Mouse (Mus musculus): ENCODE results near the gene Ablim2. TPM values are rescaled to one million over a fixed set of nuclear protein-coding genes. Genes with fewer than 3 reads are reported as not detected.

The Ablim2 gene
- polyA plus RNA-seq, 3 experiments from 2014 or later: 1.8 to 2.1 (median 1.8) TPM

GRCm38 (mm10) chr5:35739536-35740278, 18.0 kb upstream of the Ablim2 start, which contains the start of gene Sh3tc1:
TSS of gene Sh3tc1 (minus strand) at chr5:35739987.
- ATAC-seq: no peak

- ATAC-seq: no peak
Measured at GRCm38 (mm10) chr5:35740716-35741115, 17.0 kb upstream of the Ablim2 start.

GRCm38 (mm10) chr5:35741225-35741820, 16.4 kb upstream of the Ablim2 start:
- ATAC-seq: no peak

GRCm38 (mm10) chr5:35743238-35743951, 14.3 kb upstream of the Ablim2 start:
- ATAC-seq: no peak

- ATAC-seq: no peak
Measured at GRCm38 (mm10) chr5:35743990-35744722, 13.5 kb upstream of the Ablim2 start.

- ATAC-seq: no peak
Measured at GRCm38 (mm10) chr5:35745406-35745805, 12.3 kb upstream of the Ablim2 start.

GRCm38 (mm10) chr5:35746910-35747309, 10.8 kb upstream of the Ablim2 start:
- no peak for ATAC-seq

GRCm38 (mm10) chr5:35749416-35749815, 8.3 kb upstream of the Ablim2 start:
- ATAC-seq: no peak

- ATAC-seq: no peak
Measured at GRCm38 (mm10) chr5:35750026-35750425, 7.7 kb upstream of the Ablim2 start.

GRCm38 (mm10) chr5:35751016-35751415, 6.7 kb upstream of the Ablim2 start:
- no peak for ATAC-seq

- ATAC-seq: no peak
Measured at GRCm38 (mm10) chr5:35755131-35755733, 2.4 kb upstream of the Ablim2 start.

- no peak for ATAC-seq
Measured at GRCm38 (mm10) chr5:35756020-35756419, 1.7 kb upstream of the Ablim2 start.

- peak; percentile 49 for ATAC-seq
Measured at GRCm38 (mm10) chr5:35756997-35757638, 562 bp upstream of the Ablim2 start.

- ATAC-seq: peak; percentile 16
Measured at GRCm38 (mm10) chr5:35758081-35759053, 687 bp downstream of the Ablim2 start.

GRCm38 (mm10) chr5:35761323-35761722, 3.6 kb downstream of the Ablim2 start:
- no peak for ATAC-seq

GRCm38 (mm10) chr5:35762388-35762787, 4.7 kb downstream of the Ablim2 start:
- ATAC-seq: no peak

- ATAC-seq: no peak
Measured at GRCm38 (mm10) chr5:35762850-35763249, 5.2 kb downstream of the Ablim2 start.

- ATAC-seq: no peak
Measured at GRCm38 (mm10) chr5:35765909-35766308, 8.2 kb downstream of the Ablim2 start.

- no peak for ATAC-seq
Measured at GRCm38 (mm10) chr5:35768525-35768924, 10.8 kb downstream of the Ablim2 start.

- ATAC-seq: no peak
Measured at GRCm38 (mm10) chr5:35768997-35769396, 11.3 kb downstream of the Ablim2 start.

GRCm38 (mm10) chr5:35770246-35770645, 12.6 kb downstream of the Ablim2 start:
- no peak for ATAC-seq

Data from inflammation-experienced regulatory T-cells, adult 6 months (primary cell).